In the genomic region with DNA sequence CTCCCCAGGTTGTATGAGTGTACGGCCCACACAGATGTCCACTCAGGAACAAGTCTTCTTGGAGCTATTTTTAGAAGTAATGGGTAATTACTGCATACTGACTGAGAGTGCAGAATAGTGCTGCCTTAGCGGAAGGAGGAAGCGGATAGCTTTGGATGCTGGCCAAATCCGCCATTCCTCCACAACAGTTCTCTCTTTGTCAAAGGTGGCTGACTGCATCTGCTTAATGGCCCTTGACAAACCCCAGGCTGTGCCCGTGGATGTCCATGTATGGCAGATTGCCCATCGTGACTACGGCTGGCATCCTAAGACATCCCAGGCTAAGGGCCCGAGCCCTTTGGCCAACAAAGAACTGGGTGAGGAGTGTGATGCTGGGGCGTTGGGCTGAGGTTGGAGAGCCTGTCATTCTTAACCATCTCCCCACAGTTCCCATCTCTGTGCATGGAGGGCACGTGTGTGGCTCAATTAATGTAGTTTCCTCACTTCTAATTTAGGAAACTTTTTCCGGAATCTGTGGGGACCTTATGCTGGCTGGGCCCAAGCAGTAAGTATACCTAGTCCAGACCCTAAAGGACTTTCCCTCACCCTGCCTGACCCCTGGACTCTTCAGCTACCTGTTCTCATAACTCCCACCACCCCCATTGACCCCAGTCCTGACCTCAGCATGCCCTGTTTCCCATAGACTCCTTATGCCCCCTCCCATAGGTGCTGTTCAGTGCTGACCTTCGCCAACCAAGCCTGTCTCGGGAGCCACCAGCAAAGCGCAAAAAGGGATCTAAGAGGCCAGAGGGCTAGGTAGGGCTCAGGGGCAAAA, we compare ENCODE assay signal across 8 mouse cellular contexts. TPM values are rescaled to one million over a fixed set of nuclear protein-coding genes. Genes with fewer than 3 reads are reported as not detected.
DNase-seq lines count a peak whose midpoint lies in the region; ATAC-seq lines count a peak whose summit lies in the region.

No protein-coding gene starts in this region.

- peak; percentile 64 for DNase-seq in gastrocnemius, postnatal 14 days
- DNase-seq in gastrocnemius, postnatal 36 days: no peak
- peak; percentile 63 to 72 for DNase-seq in heart, postnatal 10 days
- peak; percentile 86 to 92 for DNase-seq in kidney, postnatal 4 days
- peak; percentile 12 for DNase-seq in mesoderm, embryonic 11.5 days (ENCODE audit: low read depth, low spot score)
- no peak for DNase-seq in B cell, adult 2 months

- 0 out of 2 replicates have a peak overlapping the region, but pooled peaks have one; percentile 24 for H3K27ac ChIP-seq in brown adipose tissue, adult 24 weeks (replicated peaks; ENCODE audit: low read depth, low read length)

- intact Hi-C loops in gastrocnemius, postnatal 14 days (cut with DNase I; ENCODE audit: low total_unique reads): no loop called here
- intact Hi-C loops in gastrocnemius, postnatal 36 days (cut with DNase I): no loop called here
- intact Hi-C loops in heart, postnatal 10 days (cut with DNase I): no loop called here

- 0 out of 2 replicates have a peak, but pooled peaks cover 2% of the 10 kb centered on the region for H3K4me1 ChIP-seq in brown adipose tissue, adult 24 weeks (ENCODE audit: control insufficient read depth, insufficient read depth, insufficient read length, low read length)

- ATAC-seq in megakaryocyte, adult 5-6 weeks (ENCODE audit: poor library complexity, severe bottlenecking): no peak

- no peak overlapping the region for H3K4me3 ChIP-seq in brown adipose tissue, adult 24 weeks (ENCODE audit: insufficient read depth, low read depth, low read length)

RNA-seq across cellular contexts. Expression of a gene that starts 6.6 kb away (rescaled TPM):
- 1 to 10 TPM; 5.1 to 6.8 TPM for total RNA-seq in gastrocnemius, postnatal 14 days (2021)
- 1 to 10 TPM; 4.1 to 5.1 TPM for total RNA-seq in gastrocnemius, postnatal 36 days (2021)
- 18.0 and 18.7 TPM in 2 replicates for polyA plus RNA-seq in brown adipose tissue, adult 24 weeks (2012; ENCODE audit: insufficient read depth, insufficient read length, missing spikeins)
- total RNA-seq in heart, postnatal 10 days (2021): 1 to 10 TPM; 7.1 to 7.2 TPM
- 10.6 and 12.0 TPM in 2 replicates for total RNA-seq in megakaryocyte, adult 5-6 weeks (2015)
- 5.5 and 10.3 TPM in 2 replicates for total RNA-seq in megakaryocyte, adult 5-6 weeks (2017)

RNA-seq across cellular contexts. Expression of a gene that starts 10.4 kb away (rescaled TPM):
- 10 to 100 TPM; 28.7 to 31.9 TPM for total RNA-seq in gastrocnemius, postnatal 14 days (2021)
- total RNA-seq in gastrocnemius, postnatal 36 days (2021): 10 to 100 TPM; 35.9 to 37.7 TPM
- 33.2 and 39.0 TPM in 2 replicates for polyA plus RNA-seq in brown adipose tissue, adult 24 weeks (2012; ENCODE audit: insufficient read depth, insufficient read length, missing spikeins)
- total RNA-seq in heart, postnatal 10 days (2021): 10 to 100 TPM; 67.2 to 76.7 TPM
- total RNA-seq in megakaryocyte, adult 5-6 weeks (2015): 31.8 and 39.6 TPM in 2 replicates
- total RNA-seq in megakaryocyte, adult 5-6 weeks (2017): 57.6 and 68.3 TPM in 2 replicates

RNA-seq across cellular contexts. Expression of a gene that starts 26.4 kb away (rescaled TPM):
- 10 to 100 TPM in 1 of 2 experiments, 1 to 10 TPM in 1; 9.9 to 10.7 TPM for total RNA-seq in gastrocnemius, postnatal 14 days (2021)
- total RNA-seq in gastrocnemius, postnatal 36 days (2021): 10 to 100 TPM in 1 of 2 experiments, 1 to 10 TPM in 1; 8.3 to 10.5 TPM
- 12.6 and 15.1 TPM in 2 replicates for polyA plus RNA-seq in brown adipose tissue, adult 24 weeks (2012; ENCODE audit: insufficient read depth, insufficient read length, missing spikeins)
- total RNA-seq in heart, postnatal 10 days (2021): 10 to 100 TPM; 20.1 to 21.8 TPM
- 47.0 and 47.6 TPM in 2 replicates for total RNA-seq in megakaryocyte, adult 5-6 weeks (2015)
- 54.7 and 64.4 TPM in 2 replicates for total RNA-seq in megakaryocyte, adult 5-6 weeks (2017)

RNA-seq across cellular contexts. Expression of a gene that starts 44.3 kb away (rescaled TPM):
- total RNA-seq in gastrocnemius, postnatal 14 days (2021): 10 to 100 TPM; 14.4 to 15.8 TPM
- total RNA-seq in gastrocnemius, postnatal 36 days (2021): 10 to 100 TPM; 11.5 to 13.3 TPM
- 19.7 and 31.6 TPM in 2 replicates for polyA plus RNA-seq in brown adipose tissue, adult 24 weeks (2012; ENCODE audit: insufficient read depth, insufficient read length, missing spikeins)
- total RNA-seq in heart, postnatal 10 days (2021): 10 to 100 TPM; 22.0 to 23.5 TPM
- 20.1 and 23.6 TPM in 2 replicates for total RNA-seq in megakaryocyte, adult 5-6 weeks (2015)
- 14.1 and 15.9 TPM in 2 replicates for total RNA-seq in megakaryocyte, adult 5-6 weeks (2017)

RNA-seq across cellular contexts. Expression of a gene that starts 44.6 kb away (rescaled TPM):
- 10 to 100 TPM; 66.6 to 66.9 TPM for total RNA-seq in gastrocnemius, postnatal 14 days (2021)
- total RNA-seq in gastrocnemius, postnatal 36 days (2021): 10 to 100 TPM; 49.1 to 50.7 TPM
- 70.6 and 98.1 TPM in 2 replicates for polyA plus RNA-seq in brown adipose tissue, adult 24 weeks (2012; ENCODE audit: insufficient read depth, insufficient read length, missing spikeins)
- 100 to 1,000 TPM; 124 to 138 TPM for total RNA-seq in heart, postnatal 10 days (2021)
- total RNA-seq in megakaryocyte, adult 5-6 weeks (2015): 255 and 284 TPM in 2 replicates
- 427 and 451 TPM in 2 replicates for total RNA-seq in megakaryocyte, adult 5-6 weeks (2017)

Comparison
In these comparisons a context has a peak if more than half of its experiments do, and no peak if none do; other contexts are left out.
1. DNase-seq: peak in gastrocnemius, postnatal 14 days (single experiment), heart, postnatal 10 days (2 of 2), kidney, postnatal 4 days (2 of 2) and mesoderm, embryonic 11.5 days (single experiment); none in gastrocnemius, postnatal 36 days (0 of 2) and B cell, adult 2 months (0 of 2).